ENCODE assay signal across 9 mouse cellular contexts in the genomic region with DNA sequence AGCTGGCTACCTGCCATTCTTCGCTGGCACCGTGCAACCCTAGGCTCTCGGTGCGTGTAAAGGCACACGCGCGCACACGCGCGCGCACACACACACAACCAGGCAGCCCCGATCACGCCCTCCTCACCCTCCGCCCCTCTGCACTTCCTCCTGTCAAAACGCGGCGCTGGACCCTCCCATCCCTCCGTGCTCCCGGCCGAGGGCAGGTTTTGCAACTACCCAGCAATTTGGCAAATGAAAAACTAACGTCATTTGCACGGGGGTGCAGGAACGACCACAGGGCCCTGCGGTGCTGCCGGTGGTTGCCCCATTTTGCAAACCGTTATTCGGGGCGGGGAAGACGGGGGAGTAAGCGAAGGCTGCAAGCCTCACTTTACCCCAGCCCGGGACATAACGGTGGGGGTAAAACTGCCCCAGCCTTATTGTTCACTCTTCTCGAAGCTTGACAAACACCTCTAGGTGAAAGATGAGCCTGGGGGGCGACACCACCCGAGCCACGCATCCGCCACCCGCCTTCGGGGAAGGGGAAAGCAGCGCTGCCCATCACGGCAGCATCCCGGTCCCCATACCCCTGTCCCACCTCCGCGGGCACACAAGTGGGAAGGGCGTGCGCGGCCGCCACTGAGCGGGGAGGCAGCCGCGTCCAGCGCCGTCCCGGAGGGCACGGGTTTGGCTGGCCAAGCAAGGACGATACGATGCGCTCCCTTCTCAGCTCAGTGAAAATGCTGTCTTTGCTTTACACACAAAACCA. TPM values are rescaled to one million over a fixed set of nuclear protein-coding genes. Genes with fewer than 3 reads are reported as not detected.
A peak's percentile ranks its signal among the peaks of the same experiment; 100 is the strongest.
DNase-seq lines count a peak whose midpoint lies in the region; ATAC-seq lines count a peak whose summit lies in the region.
"Had no signal": no experiment of that assay in that cellular context is flagged by ENCODE, and none has a peak within 500 bp of the region (broad histone marks: within the 10 kb centered on the region; RNA-seq: fewer than 3 reads in every experiment).

No protein-coding gene starts in this region.

- no peaks in the 10 kb centered on the region for H3K9me3 ChIP-seq in embryonic facial prominence, embryonic 15.5 days (replicated peaks)
- no peaks in the 10 kb centered on the region for H3K9me3 ChIP-seq in heart, embryonic 11.5 days (replicated peaks; ENCODE audit: control insufficient read depth, low read length)
- no peaks in the 10 kb centered on the region for H3K9me3 ChIP-seq in liver, embryonic 12.5 days (replicated peaks)
- H3K9me3 ChIP-seq in neural tube, embryonic 12.5 days, result no peaks in the 10 kb centered on the region

- DNase-seq in spleen, postnatal 4 days (ENCODE audit: low spot score in 2 of 2), result peak; percentile 31 to 71
- no peak for DNase-seq in spleen, postnatal 14 days (ENCODE audit: low spot score in 2 of 2)
- peak; percentile 79 for DNase-seq in kidney, postnatal 10 days
- DNase-seq in thymus, postnatal 0 days (ENCODE audit: low spot score), result peak; percentile 60

- peak overlapping the region; percentile 92 for H3K4me2 ChIP-seq in embryonic facial prominence, embryonic 15.5 days (replicated peaks)
- H3K4me2 ChIP-seq in heart, embryonic 11.5 days, result peak overlapping the region; percentile 98
- peak overlapping the region; percentile 69 for H3K4me2 ChIP-seq in liver, embryonic 12.5 days
- H3K4me2 ChIP-seq in neural tube, embryonic 12.5 days (replicated peaks), result peak overlapping the region; percentile 81

- no peaks in the 10 kb centered on the region for H3K27me3 ChIP-seq in embryonic facial prominence, embryonic 15.5 days
- no peaks in the 10 kb centered on the region for H3K27me3 ChIP-seq in heart, embryonic 11.5 days (ENCODE audit: control insufficient read depth, insufficient read depth, low read length)
- peaks cover 57% of the 10 kb centered on the region for H3K27me3 ChIP-seq in liver, embryonic 12.5 days (replicated peaks)
- no peaks in the 10 kb centered on the region for H3K27me3 ChIP-seq in neural tube, embryonic 12.5 days (replicated peaks)

- H3K4me3 ChIP-seq in embryonic facial prominence, embryonic 15.5 days (replicated peaks), result peak overlapping the region; percentile 77
- H3K4me3 ChIP-seq in heart, embryonic 11.5 days (ENCODE audit: low read depth, low read length), result peak overlapping the region; percentile 81
- H3K4me3 ChIP-seq in liver, embryonic 12.5 days, result peak overlapping the region; percentile 49
- peak overlapping the region; percentile 94 for H3K4me3 ChIP-seq in neural tube, embryonic 12.5 days

- H3K27ac ChIP-seq in embryonic facial prominence, embryonic 15.5 days (replicated peaks), result peak overlapping the region; percentile 89
- peak overlapping the region; percentile 59 for H3K27ac ChIP-seq in heart, embryonic 11.5 days (ENCODE audit: low read depth, low read length)
- H3K27ac ChIP-seq in liver, embryonic 12.5 days, result no peak overlapping the region
- peak overlapping the region; percentile 85 for H3K27ac ChIP-seq in neural tube, embryonic 12.5 days

- H3K36me3 ChIP-seq in embryonic facial prominence, embryonic 15.5 days, result no peaks in the 10 kb centered on the region
- no peaks in the 10 kb centered on the region for H3K36me3 ChIP-seq in heart, embryonic 11.5 days (ENCODE audit: control insufficient read depth, insufficient read depth, low read length)
- H3K36me3 ChIP-seq in liver, embryonic 12.5 days, result no peaks in the 10 kb centered on the region
- H3K36me3 ChIP-seq in neural tube, embryonic 12.5 days, result no peaks in the 10 kb centered on the region
- H3K36me3 ChIP-seq: G1E had no signal

- ATAC-seq in embryonic facial prominence, embryonic 15.5 days (ENCODE audit: insufficient number of reproducible peaks, low FRiP score, low TSS enrichment, low read depth), result peak; percentile 51
- 0 out of 2 replicates have a peak, but pooled peaks have one; percentile 65 for ATAC-seq in heart, embryonic 11.5 days (replicated peaks; ENCODE audit: insufficient number of reproducible peaks, low FRiP score, low TSS enrichment)
- peak; percentile 27; the same call in 1 of the 2 replicates for ATAC-seq in liver, embryonic 12.5 days
- peak; percentile 69 for ATAC-seq in neural tube, embryonic 12.5 days (ENCODE audit: low FRiP score, low read depth)

- peaks cover 7% of the 10 kb centered on the region for H3K4me1 ChIP-seq in embryonic facial prominence, embryonic 15.5 days
- no peaks in the 10 kb centered on the region for H3K4me1 ChIP-seq in heart, embryonic 11.5 days (ENCODE audit: control insufficient read depth, insufficient read depth, low read length)
- peaks cover 15% of the 10 kb centered on the region for H3K4me1 ChIP-seq in liver, embryonic 12.5 days
- peaks cover 22% of the 10 kb centered on the region for H3K4me1 ChIP-seq in neural tube, embryonic 12.5 days

- under 1% methylated on average over 58 of the region's 58 CpGs for WGBS in embryonic facial prominence, embryonic 15.5 days
- WGBS in heart, embryonic 11.5 days (ENCODE audit: insufficient replicate concordance), result under 1% methylated on average over 58 of the region's 58 CpGs
- WGBS in liver, embryonic 12.5 days (ENCODE audit: insufficient replicate concordance), result under 1% methylated on average over 58 of the region's 58 CpGs
- WGBS in neural tube, embryonic 12.5 days, result under 1% methylated on average over 58 of the region's 58 CpGs

- peak overlapping the region; percentile 63 for H3K9ac ChIP-seq in embryonic facial prominence, embryonic 15.5 days
- H3K9ac ChIP-seq in heart, embryonic 11.5 days (ENCODE audit: low read depth, low read length), result peak overlapping the region; percentile 78
- H3K9ac ChIP-seq in liver, embryonic 12.5 days, result no peak overlapping the region; the same call in 1 of the 2 replicates
- H3K9ac ChIP-seq in neural tube, embryonic 12.5 days, result peak overlapping the region; percentile 97

RNA-seq across cellular contexts. Expression of a gene that starts 0.7 kb away (rescaled TPM):
- polyA plus RNA-seq in embryonic facial prominence, embryonic 15.5 days (2015; fragmentation: Nextera tagmentation; extraction: Ambion mirVana), result 140 and 142 TPM in 2 replicates
- 39.8 and 50.5 TPM in 2 replicates for polyA plus RNA-seq in heart, embryonic 11.5 days (2014; fragmentation: Nextera tagmentation; extraction: Ambion mirVana)
- polyA plus RNA-seq in liver, embryonic 12.5 days (2016; fragmentation: Nextera tagmentation; extraction: Ambion mirVana), result 8.5 and 10.3 TPM in 2 replicates
- 271 and 278 TPM in 2 replicates for polyA plus RNA-seq in neural tube, embryonic 12.5 days (2016; fragmentation: Nextera tagmentation; extraction: Ambion mirVana)
- polyA plus RNA-seq in thymus, postnatal 0 days (2015; fragmentation: Nextera tagmentation; extraction: Ambion mirVana), result 4.4 and 5.8 TPM in 2 replicates
- polyA plus RNA-seq: G1E had no signal

Comparison
In these comparisons a context has a peak if more than half of its experiments do, and no peak if none do; other contexts are left out.
1. DNase-seq: peak in spleen, postnatal 4 days (2 of 2), kidney, postnatal 10 days (single experiment) and thymus, postnatal 0 days (single experiment); none in spleen, postnatal 14 days (0 of 2).
2. Peak in every context shown above with its lines, with median percentiles within 50 percentile points of each other: ATAC-seq, H3K4me2 ChIP-seq and H3K4me3 ChIP-seq.